Mouse (Mus musculus): ENCODE results near the gene Naa35. TPM values are rescaled to one million over a fixed set of nuclear protein-coding genes. Genes with fewer than 3 reads are reported as not detected.

Gene Naa35
- total RNA-seq, 2 experiments from 2014 or later = 91.4 to 92.6 TPM

DNA sequence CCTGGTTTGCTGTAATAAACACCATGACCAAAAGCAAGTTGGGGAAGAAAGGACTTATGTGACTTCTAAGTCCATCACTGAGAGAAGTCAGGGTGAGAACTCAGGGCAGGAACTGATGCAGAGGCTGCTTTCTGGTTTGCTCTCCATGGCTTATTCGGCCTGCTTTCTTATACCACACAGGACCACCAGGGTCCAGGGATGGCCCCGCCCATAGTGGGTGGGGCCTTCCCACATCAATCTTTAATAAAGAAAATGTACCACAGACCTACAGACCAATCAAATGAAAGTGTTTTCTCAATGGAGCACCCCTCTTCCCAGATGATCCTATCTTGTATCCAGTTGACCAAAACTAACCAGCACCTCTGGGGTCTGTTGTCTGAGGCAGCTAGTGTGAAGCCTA is 86.5 kb downstream of the Naa35 start:
- DNase-seq = no peak

- DNase-seq = no peak
Measured at GRCm38 (mm10) chr13:59672248-59672647, 87.2 kb downstream of the Naa35 start.

DNA sequence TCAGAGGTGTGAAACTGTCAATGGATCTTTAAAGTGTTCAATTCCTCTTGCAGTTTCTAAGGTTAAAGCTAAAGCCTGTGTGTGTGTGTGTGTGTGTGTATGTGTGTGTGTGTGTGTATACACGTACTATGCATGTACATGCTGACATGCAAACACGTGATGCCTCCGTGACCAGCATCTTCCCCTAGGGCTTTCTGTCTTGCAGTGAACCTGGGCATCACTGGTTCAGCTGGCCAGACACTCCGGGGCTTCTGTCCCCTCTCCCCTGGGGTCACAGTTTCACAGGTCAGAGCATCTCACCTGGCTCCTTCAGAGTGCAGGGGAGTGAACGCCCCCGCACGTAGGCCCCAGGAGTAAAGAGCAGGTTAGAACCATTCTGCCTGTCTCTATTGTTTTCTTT is 88.5 kb downstream of the Naa35 start:
- DNase-seq = no peak

DNA sequence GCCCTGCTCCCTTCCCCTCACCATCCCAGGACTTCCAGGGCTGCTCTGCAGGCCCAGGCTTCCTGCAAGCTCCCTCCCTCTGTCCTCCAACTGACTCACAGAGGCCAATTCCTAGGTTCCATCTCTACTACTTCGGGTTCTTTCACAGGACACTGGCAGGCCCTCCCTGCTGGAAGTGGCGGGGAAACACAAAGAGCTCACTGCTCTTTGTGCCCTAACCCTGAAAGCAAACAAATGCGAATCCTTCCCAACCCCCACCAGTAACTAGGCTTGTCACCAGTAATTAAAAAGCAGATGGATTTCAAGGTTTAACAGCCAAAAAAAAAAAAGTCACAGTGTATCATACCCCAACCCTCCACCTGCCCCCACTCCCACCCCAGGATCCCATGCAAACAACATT is 89.2 kb downstream of the Naa35 start:
- DNase-seq = no peak

GRCm38 (mm10) chr13:59674761-59675150 is 89.7 kb downstream of the Naa35 start:
- peak in 1 of 2 experiments; percentile 35 for DNase-seq

DNA sequence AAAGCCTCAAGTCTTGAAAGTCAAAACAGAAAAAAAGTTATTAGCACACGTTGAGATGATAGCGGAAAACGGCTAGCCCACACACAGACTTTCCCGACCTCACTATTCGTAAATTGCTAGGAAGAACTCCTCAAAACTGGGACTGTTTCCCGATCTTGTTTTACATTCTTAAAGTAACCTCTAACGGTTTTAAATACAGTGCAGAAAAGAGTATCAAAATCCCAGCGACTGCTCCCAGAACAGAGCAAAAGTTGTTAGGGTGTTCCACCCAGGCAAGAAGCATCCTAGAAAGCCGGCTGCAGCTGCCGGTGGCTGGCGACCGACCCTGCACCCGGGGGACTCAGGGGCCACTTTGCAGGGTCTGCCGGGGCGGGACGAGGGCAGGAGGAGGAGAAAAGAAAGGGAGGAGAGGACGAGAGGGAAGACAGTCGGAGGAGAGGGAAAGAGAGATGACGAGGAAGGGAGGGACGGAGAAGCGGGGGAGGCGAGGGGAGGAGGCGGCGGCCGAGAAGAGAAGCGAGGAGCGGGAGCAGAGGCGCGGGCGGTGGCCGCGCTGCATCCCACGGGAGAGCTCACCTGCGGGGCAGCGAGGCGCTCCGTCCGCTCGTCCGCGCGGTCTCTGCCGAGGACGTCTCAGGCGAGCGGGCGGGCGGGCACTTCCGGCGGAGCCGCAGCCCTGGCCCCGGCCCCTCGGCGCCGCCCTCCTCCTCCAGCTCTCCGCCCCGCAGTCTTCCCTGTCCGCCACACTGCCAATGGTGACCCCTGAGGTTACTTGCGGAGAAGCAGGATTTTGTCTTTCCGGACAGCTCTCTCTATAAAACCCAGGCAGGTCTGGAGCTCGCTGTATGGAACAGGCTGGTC is 90.3 kb downstream of the Naa35 start, which contains the start of gene Golm1:
Gene Golm1 (minus strand): TSS at position 661 of the 861 bp plus-strand sequence.
- DNase-seq = peak; percentile 72 to 73

DNA sequence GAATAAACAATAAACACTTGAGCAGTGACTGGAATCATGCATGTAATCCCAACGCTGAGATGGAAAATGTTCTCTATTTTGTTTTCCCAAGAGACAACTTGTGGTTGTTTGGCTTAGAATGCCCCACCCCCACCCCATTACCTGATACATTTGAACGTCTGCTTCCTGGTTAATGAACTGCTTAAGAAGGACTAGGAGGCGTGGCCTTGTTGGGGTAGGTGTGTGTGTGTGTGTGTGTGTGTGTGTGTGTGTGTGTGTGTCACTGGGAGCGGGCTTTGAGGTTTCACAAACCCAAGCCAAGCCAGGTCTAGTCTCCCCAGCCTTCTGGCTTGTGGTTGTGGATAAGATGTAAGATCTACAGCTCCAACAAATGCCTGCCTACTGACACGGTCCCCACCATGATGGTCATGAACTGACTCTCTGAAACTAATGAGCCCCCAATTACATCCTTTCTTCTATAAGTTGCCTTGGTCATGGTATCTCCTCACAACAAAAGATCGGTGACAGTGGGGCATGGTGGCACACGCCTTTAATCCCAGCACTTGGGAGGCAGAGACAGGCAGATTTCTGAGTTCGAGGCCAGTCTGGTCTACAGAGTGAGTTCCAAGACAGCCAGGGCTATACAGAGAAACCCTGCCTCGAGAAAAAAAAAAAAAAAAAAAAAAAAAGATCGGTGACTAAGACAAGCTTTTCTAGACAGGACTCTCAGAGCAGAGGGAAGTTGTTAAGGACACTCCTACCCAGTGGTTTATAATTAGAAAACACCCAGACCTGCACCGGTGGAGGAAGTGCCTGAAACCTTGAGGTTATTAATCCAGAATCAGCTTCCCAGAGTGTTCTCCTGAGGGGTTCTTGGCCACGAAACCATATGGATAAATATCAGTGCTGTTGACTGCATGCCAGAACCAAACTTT is 91.5 kb downstream of the Naa35 start:
- no peak for DNase-seq

- DNase-seq = no peak
Measured at GRCm38 (mm10) chr13:59679306-59679705, 94.2 kb downstream of the Naa35 start.

DNA sequence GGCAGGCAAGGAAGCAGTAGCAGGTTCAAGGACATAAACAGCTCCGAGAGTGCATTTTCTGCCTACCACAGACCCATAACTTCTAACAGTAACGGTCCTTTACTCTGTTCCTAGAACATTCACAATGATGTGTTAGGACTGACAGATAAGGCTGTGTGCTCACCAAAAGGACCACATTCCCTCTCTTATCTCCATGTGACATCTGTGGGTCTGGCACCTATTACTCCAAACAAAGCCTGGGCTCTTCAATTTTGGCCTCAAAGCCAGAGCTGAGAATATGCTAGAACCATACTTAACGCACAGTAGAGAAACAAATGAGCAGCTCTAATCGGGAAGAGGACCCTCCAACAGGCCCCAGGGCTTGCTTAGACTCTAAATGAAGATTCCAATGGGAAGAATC is 94.8 kb downstream of the Naa35 start:
- DNase-seq = no peak

- DNase-seq = no peak
Measured at GRCm38 (mm10) chr13:59682629-59683028, 97.6 kb downstream of the Naa35 start.

DNA sequence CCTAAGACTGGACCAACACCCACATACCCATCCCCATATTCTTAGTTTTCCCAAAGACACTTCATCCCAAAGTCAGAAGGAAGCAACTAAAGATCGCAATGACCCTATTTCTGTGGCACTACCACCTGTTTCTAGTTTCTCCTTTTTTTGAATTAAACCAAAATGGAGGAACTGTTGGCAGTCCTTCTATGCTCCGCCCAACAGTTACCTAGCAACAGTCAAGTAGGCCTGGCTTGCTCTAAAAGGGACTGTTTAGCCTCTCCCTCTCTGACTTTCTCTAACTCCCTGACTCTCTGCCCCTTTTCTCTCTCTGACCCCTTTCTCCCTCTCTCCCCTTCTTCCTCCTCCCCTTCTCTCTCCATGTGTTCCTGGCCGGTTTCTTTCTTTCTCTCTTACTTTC is 100.2 kb downstream of the Naa35 start:
- no peak for DNase-seq

Other genes starting within 250 kb of the Naa35 start
- gene Agtpbp1, start within 50 bp of the Naa35 start, total RNA-seq (2021) = 100 to 1,000 TPM; 129 to 156 TPM
- 10 to 100 TPM; 14.6 to 19.4 TPM for gene Golm1, start 90.6 kb downstream of the Naa35 start, total RNA-seq (2021)
- gene 4921517D22Rik, start 108.8 kb downstream of the Naa35 start, total RNA-seq (2021) = not detected
- not detected for gene Spata31d1a, start 125.1 kb downstream of the Naa35 start, total RNA-seq (2021)
- gene Spata31d1b, start 127.0 kb downstream of the Naa35 start, total RNA-seq (2021) = under 1 TPM in 1 of 2 experiments, not detected in 1; 0.05 TPM
- gene Spata31d1d, start 146.5 kb downstream of the Naa35 start, total RNA-seq (2021) = not detected
- gene 1700014D04Rik, start 161.5 kb downstream of the Naa35 start, total RNA-seq (2021) = not detected
- 100 to 1,000 TPM; 235 to 252 TPM for gene Isca1, start 184.6 kb downstream of the Naa35 start, total RNA-seq (2021)
- gene Gm49354, start 197.0 kb downstream of the Naa35 start, total RNA-seq (2021) = not detected
- 10 to 100 TPM; 40.3 to 41.1 TPM for gene Tut7, start 237.9 kb downstream of the Naa35 start, total RNA-seq (2021)

Measured in heart, adult 18-20 months (tissue).